Mouse (Mus musculus) bone marrow macrophage, adult 2 months (primary cell): ENCODE measurements around the gene Gprin3.

Experiments
- CTCF ChIP-seq: IDR thresholded peaks from 2 replicates; pipeline ENCODE4 v1.5.1; 2012; ENCODE audit warnings: low read depth, mild to moderate bottlenecking, low read length, moderate library complexity
- POLR2A ChIP-seq: IDR thresholded peaks from 2 replicates; pipeline ENCODE4 v1.6.1; 2012; ENCODE audit warnings: mild to moderate bottlenecking, low read depth, low read length, borderline replicate concordance

DNA sequence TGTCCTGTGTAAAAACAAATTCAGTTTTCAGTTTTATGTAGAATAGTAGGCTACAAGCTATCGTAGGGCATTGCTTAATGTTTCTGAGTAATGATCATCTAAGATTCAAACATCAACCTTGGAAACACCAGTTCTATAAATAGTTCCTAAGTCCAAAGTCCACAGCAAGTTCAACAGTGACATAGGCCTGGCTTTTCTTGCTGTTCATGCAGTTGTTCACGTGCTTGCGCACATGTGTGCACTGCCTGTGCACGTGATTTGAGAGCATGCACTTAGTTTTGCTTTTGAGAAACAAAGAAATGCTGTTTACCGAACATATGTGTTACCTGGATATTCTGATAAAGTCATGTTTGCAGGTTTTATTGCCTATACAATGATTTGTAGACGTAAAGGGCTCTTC lies 11.3 kb downstream of the Gprin3 start:
- no peak for TF ChIP-seq CTCF
- TF ChIP-seq POLR2A: no peak
